Mouse (Mus musculus): ENCODE data around the gene Gm49673.
"Not testable (repeated sequence)": the region's sequence is repeated elsewhere in the genome, so short reads cannot be mapped to it uniquely, and the experiment has no call there.

The Gm49673 gene

GRCm38 (mm10) chr17:8039916-8040635 is 107.5 kb downstream of the Gm49673 start:
- DNase-seq (ENCODE audit: low spot score in 2 of 2): not testable (repeated sequence)

GRCm38 (mm10) chr17:8036976-8037375 is 110.6 kb downstream of the Gm49673 start:
- not testable (repeated sequence) for DNase-seq (ENCODE audit: low spot score in 2 of 2)
